Comparison of ENCODE assay signal across 28 mouse cellular contexts in the genomic region with DNA sequence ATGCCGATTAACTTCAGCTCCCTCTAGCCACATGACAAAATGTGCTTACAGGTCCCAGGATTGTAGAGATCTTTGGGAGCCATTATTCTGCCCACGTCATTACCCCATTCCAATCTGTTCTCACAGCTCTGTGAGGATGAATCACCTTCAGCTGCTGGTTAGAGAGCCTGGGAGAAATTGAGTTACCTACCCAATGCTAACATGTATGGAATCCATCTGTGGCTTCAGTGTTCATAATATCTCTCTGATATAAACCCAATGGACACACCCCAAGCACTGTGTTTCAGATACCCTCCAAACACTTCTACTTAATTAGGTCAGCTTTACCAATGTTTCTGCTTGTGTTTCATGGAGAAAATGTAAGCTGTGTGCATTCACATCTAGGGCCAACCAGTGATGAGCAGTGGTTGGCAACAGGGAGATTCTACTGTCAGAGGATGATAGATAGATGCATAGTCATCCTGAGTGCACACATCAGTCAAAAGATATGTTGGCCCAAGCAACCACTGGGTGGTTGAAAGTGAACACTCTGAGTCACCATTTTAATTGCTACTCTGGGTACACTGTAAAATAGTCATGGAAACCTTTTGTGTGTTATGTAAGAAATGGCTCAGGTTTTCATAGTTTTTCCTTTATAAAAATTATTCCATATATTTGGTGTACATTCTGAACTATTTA.
DNase-seq lines count a peak whose midpoint lies in the region; ATAC-seq and TF ChIP-seq lines count a peak whose summit lies in the region.
"Had no signal": no experiment of that assay in that cellular context is flagged by ENCODE, and none has a peak within 500 bp of the region (broad histone marks: within the 10 kb centered on the region; RNA-seq: fewer than 3 reads in every experiment).

No protein-coding gene starts in this region.

- no peak for DNase-seq in frontal cortex, postnatal 36 days (ENCODE audit: low spot score in 2 of 2)
- peak; percentile 7 for DNase-seq in limb, embryonic 14.5 days (ENCODE audit: low spot score)
- no peak for DNase-seq in limb, embryonic 10.5 days (ENCODE audit: low spot score)
- DNase-seq in Muller cell, postnatal 12 days (ENCODE audit: inconsistent ontology term): peak; percentile 74
- DNase-seq in fibroblast of lung, adult 2 months (ENCODE audit: low read depth): peak; percentile 75
- no peak for DNase-seq in hindbrain, embryonic 11.5 days (ENCODE audit: low spot score)
- DNase-seq: cerebellum, adult 2 months; cerebellum, postnatal 25 days; gastrocnemius, postnatal 10 days; heart, postnatal 14 days; kidney, adult 2 months; kidney, postnatal 10 days; liver, postnatal 0 days; thymus, adult 2 months; thymus, postnatal 4 days had no signal

- no peaks in the 10 kb centered on the region for H3K27me3 ChIP-seq in limb, embryonic 14.5 days (ENCODE audit: control insufficient read depth, insufficient read depth, low read length)
- no peaks in the 10 kb centered on the region for H3K27me3 ChIP-seq in limb, embryonic 10.5 days (ENCODE audit: low read depth, poor library complexity, severe bottlenecking)
- no peaks in the 10 kb centered on the region for H3K27me3 ChIP-seq in hindbrain, embryonic 11.5 days (ENCODE audit: control insufficient read depth, insufficient read depth, low read length)
- H3K27me3 ChIP-seq: embryonic facial prominence, embryonic 12.5 days; forebrain, embryonic 13.5 days; heart, embryonic 13.5 days; hindbrain, embryonic 13.5 days; neural tube, embryonic 15.5 days had no signal

- H3K27ac ChIP-seq in limb, embryonic 14.5 days (replicated peaks; ENCODE audit: low read depth, low read length): no peak overlapping the region
- H3K27ac ChIP-seq in limb, embryonic 10.5 days: no peak overlapping the region
- H3K27ac ChIP-seq in hindbrain, embryonic 11.5 days (ENCODE audit: low read depth, low read length): no peak overlapping the region
- H3K27ac ChIP-seq: embryonic facial prominence, embryonic 12.5 days; forebrain, embryonic 13.5 days; heart, embryonic 13.5 days; hindbrain, embryonic 13.5 days; left cerebral cortex, adult 2 months; macrophage; neural tube, embryonic 15.5 days; stomach, postnatal 0 days had no signal

- H3K4me2 ChIP-seq in limb, embryonic 14.5 days (replicated peaks; ENCODE audit: low read depth, low read length, severe bottlenecking): no peak overlapping the region
- no peak overlapping the region for H3K4me2 ChIP-seq in hindbrain, embryonic 11.5 days (replicated peaks; ENCODE audit: low read depth, low read length)
- H3K4me2 ChIP-seq: embryonic facial prominence, embryonic 12.5 days; forebrain, embryonic 13.5 days; heart, embryonic 13.5 days; hindbrain, embryonic 13.5 days; liver, embryonic 11.5 days; neural tube, embryonic 15.5 days had no signal

- ATAC-seq in frontal cortex, adult (ENCODE audit: low TSS enrichment): peak; percentile 76
- ATAC-seq in limb, embryonic 14.5 days (ENCODE audit: low FRiP score, low read depth): no peak
- ATAC-seq in hindbrain, embryonic 11.5 days (ENCODE audit: low FRiP score): no peak
- ATAC-seq: forebrain, embryonic 13.5 days; liver, postnatal 0 days; lung, postnatal 0 days; midbrain, embryonic 16.5 days had no signal

- H3K4me1 ChIP-seq in limb, embryonic 14.5 days (ENCODE audit: control insufficient read depth, insufficient read depth, low read length): no peaks in the 10 kb centered on the region
- no peaks in the 10 kb centered on the region for H3K4me1 ChIP-seq in limb, embryonic 10.5 days
- H3K4me1 ChIP-seq in hindbrain, embryonic 11.5 days (replicated peaks; ENCODE audit: control insufficient read depth, insufficient read depth, low read length): no peaks in the 10 kb centered on the region
- H3K4me1 ChIP-seq: embryonic facial prominence, embryonic 12.5 days; forebrain, embryonic 13.5 days; heart, embryonic 13.5 days; hindbrain, embryonic 13.5 days; neural tube, embryonic 15.5 days had no signal

- no peaks in the 10 kb centered on the region for H3K36me3 ChIP-seq in limb, embryonic 14.5 days (ENCODE audit: control insufficient read depth, insufficient read depth, low read length)
- no peaks in the 10 kb centered on the region for H3K36me3 ChIP-seq in limb, embryonic 10.5 days
- H3K36me3 ChIP-seq in hindbrain, embryonic 11.5 days (ENCODE audit: control insufficient read depth, insufficient read depth, low read length): no peaks in the 10 kb centered on the region
- H3K36me3 ChIP-seq: embryonic facial prominence, embryonic 12.5 days; heart, embryonic 13.5 days; hindbrain, embryonic 13.5 days; neural tube, embryonic 15.5 days had no signal

- H3K9ac ChIP-seq in limb, embryonic 14.5 days (ENCODE audit: low read depth, low read length, severe bottlenecking): no peak overlapping the region
- H3K9ac ChIP-seq in hindbrain, embryonic 11.5 days (ENCODE audit: low read depth, low read length): no peak overlapping the region
- H3K9ac ChIP-seq: embryonic facial prominence, embryonic 12.5 days; forebrain, embryonic 13.5 days; heart, embryonic 13.5 days; hindbrain, embryonic 13.5 days; liver, postnatal 0 days; neural tube, embryonic 15.5 days had no signal

- no peak overlapping the region for H3K4me3 ChIP-seq in limb, embryonic 14.5 days (replicated peaks; ENCODE audit: low read length)
- no peak overlapping the region for H3K4me3 ChIP-seq in limb, embryonic 10.5 days
- no peak overlapping the region for H3K4me3 ChIP-seq in hindbrain, embryonic 11.5 days (ENCODE audit: low read depth, low read length)
- H3K4me3 ChIP-seq: embryonic facial prominence, embryonic 12.5 days; erythroblast, embryonic 14.5 days; forebrain, embryonic 13.5 days; heart, embryonic 13.5 days; hindbrain, embryonic 13.5 days; left cerebral cortex, adult 2 months; neural tube, embryonic 15.5 days had no signal

- 84% methylated on average over 2 of the region's 2 CpGs for WGBS in limb, embryonic 14.5 days
- WGBS in limb, embryonic 10.5 days: 91% methylated on average over 2 of the region's 2 CpGs
- WGBS in hindbrain, embryonic 11.5 days: 98% methylated on average over 2 of the region's 2 CpGs

- no peaks in the 10 kb centered on the region for H3K9me3 ChIP-seq in limb, embryonic 14.5 days (ENCODE audit: control insufficient read depth, low read length)
- H3K9me3 ChIP-seq in limb, embryonic 10.5 days (replicated peaks): no peaks in the 10 kb centered on the region
- no peaks in the 10 kb centered on the region for H3K9me3 ChIP-seq in hindbrain, embryonic 11.5 days (ENCODE audit: control insufficient read depth, low read length)
- H3K9me3 ChIP-seq: embryonic facial prominence, embryonic 12.5 days; forebrain, embryonic 13.5 days; heart, embryonic 13.5 days; hindbrain, embryonic 13.5 days; neural tube, embryonic 15.5 days had no signal

- no peak for TF ChIP-seq POLR2A in limb, embryonic 14.5 days (IDR thresholded peaks at IDR 0.05; ENCODE audit: borderline replicate concordance, extremely low read depth, insufficient read depth, insufficient read length)

Comparison
In these comparisons a context has a peak if more than half of its experiments do, and no peak if none do; other contexts are left out.
1. DNase-seq: peak in limb, embryonic 14.5 days (single experiment), Muller cell, postnatal 12 days (single experiment) and fibroblast of lung, adult 2 months (single experiment); none in frontal cortex, postnatal 36 days (0 of 2), limb, embryonic 10.5 days (single experiment) and hindbrain, embryonic 11.5 days (single experiment).